Mouse (Mus musculus): ENCODE measurements around the gene Atxn10.

Atxn10 gene

DNA sequence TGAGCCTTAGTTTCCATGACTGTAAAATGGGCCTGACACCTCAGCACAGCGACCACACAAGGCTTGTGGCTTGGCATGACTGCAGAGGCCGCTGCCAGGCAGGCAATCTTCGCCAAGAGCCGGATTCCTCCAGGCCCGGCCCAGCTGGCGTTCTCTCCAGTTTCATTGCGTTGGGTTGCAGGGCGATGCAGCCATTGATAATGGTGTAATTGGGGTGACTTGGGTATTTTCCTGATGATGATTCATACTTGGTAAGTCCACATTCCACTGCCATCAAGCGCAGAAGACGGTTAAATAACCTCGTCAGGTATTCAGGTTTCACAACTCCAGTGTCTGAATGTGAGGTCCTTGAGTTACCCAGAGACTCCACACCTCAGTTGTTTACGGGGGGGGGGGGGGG lies 143.3 kb downstream of the Atxn10 start:
- DNase-seq, result peak in 1 of 2 experiments; percentile 38

DNA sequence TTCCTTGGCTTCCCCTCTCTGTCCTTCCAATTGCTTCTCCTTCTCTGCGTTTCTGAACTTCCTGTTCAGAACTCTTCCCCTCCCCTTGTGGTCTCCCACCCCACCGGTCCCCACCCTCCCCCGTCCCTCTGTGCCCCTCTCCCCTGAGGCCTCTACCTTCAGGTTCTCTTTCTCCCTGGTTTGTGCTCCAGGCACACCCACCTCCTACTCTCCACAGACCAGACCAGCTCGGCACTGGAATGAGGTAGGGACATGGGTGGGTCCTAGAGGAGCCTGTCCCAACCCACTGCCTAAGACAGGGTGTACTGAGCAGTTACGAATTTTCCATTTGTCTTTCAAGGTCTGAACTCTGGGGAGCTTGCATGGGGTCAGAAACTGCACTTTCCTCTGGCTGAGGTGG lies 143.9 kb downstream of the Atxn10 start:
- DNase-seq, result no peak

DNA sequence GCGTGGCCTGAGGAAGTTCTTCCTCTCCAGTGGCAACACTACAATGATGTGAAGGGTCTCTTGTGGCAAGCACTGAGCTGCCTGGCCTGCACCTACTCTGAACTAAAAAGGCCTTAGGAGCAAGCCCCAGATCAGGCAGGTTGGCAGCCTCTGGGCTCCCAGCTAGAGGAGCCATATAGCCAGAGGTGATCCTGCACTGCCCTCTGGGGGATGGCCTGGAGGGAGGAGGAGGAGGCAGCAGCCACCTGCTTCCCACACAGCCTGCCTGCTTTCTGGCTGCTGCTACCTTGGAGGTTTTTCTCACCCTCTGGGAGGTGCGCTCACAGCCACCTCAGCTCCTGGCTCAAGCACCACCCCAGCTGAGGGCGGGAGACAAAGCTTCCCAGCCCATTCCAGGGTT lies 144.6 kb downstream of the Atxn10 start:
- DNase-seq, result peak; percentile 35 to 64

DNA sequence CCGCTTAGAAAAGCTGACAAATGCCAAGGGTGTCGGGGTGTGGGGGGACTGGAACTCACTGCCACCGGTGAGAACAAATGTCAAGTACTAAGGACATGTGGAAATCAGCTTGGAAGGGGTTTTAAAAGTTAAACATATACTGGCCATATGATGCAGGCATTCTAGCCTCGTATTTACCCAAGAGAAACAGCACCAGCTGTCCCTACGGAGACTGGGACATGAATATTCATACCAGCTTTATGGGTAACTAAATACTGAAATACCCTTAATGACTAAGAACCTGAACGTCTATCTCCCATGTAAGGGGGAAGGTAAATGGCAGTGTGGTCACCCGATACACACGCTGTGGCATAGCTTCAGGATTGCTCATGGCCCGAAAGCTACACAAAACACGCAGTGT lies 152.9 kb downstream of the Atxn10 start:
- DNase-seq, result no peak

DNA sequence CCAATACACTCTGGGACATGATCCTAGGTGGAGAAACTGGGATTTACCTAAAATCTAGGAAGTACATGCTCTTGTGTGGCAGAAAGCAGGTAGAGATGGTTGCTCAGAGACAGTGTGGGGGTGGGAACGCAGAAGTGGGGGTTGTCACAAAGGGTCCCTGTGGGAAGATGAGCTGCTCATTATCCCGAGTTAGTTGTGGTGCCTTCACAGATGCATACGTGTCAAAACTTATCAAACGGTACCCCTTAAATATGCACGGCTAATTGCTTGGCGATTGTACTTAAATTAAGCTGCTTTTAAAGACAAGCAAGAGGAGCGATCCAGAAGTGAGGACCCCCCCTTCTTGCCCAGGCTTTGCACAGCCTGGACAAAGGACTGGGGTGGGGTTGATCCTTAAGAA lies 153.7 kb downstream of the Atxn10 start:
- no peak for DNase-seq

GRCm38 (mm10) chr15:85494163-85494621 lies 158.1 kb downstream of the Atxn10 start:
- DNase-seq, result peak; percentile 16

DNA sequence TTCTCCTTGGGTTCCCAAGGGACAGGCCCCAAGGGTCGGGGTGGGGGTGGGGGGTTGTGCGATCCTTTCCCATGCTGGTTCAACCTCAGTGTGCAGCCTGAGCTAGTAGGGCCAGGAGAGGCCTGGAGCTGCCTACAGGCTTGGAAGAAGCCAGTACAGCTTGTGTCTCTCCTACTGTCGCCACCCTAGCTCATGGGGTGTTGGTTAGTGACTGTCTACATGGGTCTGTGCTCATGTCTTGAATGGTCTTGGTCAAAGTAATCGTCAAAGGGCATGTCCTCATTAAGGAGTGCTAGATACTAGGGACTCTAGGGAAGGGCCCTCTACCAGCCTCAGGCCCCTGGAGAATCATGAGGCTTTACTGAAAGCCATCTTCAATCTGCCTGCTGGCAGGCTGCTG lies 161.5 kb downstream of the Atxn10 start:
- DNase-seq, result no peak

DNA sequence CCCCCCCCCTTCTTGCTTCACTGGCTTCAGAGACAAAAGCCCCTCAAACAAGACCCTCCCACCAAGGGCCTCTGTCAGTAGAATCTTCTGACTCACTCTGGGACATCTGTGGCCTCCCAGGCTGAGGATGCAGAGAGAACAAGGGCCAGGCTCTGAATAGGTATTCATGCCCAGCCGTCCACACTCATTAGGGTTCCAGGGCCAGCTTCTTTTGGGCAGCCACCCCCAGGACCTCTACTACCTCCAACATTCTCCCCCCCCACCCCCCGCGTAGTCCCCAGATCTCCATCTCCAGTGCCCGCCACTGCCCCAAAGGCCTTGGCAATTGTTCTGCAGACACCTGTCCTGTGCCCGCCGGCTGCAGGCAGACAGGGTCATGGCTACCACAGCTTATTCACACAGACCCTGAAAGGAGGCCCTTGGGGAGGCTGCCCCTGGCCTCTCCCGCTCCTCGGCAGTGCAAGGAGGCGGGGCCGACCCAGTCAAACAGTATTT lies 162.0 kb downstream of the Atxn10 start:
- no peak for DNase-seq

DNA sequence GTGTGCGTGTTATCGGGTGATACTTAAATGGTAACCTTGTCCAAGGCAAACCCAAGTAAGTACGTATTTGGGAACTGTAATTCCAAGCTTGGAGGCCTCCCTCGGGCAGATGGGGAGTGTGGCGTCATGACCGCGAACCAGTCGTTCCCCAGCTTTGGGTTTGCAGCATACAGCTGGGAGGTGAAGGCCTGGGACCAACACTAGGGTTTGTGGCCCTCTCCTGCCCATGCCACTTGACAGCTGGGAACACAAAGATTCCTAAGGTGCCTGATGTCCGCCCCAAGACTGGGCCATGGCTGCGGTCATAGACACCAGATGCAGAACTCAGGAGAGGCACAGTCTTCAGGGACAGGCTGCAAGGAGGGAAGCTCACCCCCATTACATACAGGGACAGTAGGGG lies 164.2 kb downstream of the Atxn10 start:
- DNase-seq, result no peak

- DNase-seq, result no peak
Measured at GRCm38 (mm10) chr15:85503127-85503526, 167.1 kb downstream of the Atxn10 start, which contains the start of gene 7530416G11Rik. Gene 7530416G11Rik, minus strand, starts transcription at chr15:85503227.

DNA sequence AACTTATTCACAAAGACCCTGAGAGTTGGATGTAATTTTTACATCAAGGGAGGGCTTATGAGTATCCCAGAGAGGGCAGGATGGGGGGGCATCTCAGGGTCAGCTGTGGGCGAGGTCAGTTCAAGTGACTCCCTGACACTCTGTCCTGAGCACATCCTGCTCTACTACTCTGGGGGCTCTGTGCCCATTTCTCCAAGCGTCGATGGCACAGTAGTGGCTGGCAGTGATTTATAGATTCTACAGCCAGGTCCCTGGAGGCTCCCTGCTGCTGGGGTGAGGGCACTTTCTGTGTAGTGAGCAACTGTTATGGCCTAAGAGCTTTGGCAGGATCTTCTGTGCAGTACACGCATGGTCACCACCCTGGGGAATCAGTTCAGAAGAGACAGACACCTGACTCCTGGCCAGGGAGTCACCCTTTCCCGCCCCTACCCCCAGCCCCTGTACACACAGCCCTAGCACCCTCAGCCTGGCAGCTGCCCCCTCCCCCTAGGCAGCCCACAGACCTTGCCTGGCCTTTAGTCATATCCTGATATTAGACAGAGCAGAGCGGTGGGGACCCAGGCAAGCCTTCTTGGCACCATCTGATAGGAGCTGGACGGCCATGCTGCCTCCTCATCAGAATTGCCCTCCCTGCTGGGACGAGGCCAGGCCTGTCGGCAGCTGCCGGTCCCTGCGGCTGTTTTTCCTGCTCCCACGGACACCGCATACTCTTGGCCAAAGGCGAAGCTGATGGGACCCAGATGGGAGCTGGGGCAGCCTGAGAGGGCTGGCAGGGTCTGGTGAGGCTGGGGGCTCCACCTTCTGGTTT lies 169.3 kb downstream of the Atxn10 start:
- DNase-seq, result peak in 1 of 2 experiments; percentile 17

- DNase-seq, result no peak
Measured at GRCm38 (mm10) chr15:85506680-85507079, 170.6 kb downstream of the Atxn10 start.

DNA sequence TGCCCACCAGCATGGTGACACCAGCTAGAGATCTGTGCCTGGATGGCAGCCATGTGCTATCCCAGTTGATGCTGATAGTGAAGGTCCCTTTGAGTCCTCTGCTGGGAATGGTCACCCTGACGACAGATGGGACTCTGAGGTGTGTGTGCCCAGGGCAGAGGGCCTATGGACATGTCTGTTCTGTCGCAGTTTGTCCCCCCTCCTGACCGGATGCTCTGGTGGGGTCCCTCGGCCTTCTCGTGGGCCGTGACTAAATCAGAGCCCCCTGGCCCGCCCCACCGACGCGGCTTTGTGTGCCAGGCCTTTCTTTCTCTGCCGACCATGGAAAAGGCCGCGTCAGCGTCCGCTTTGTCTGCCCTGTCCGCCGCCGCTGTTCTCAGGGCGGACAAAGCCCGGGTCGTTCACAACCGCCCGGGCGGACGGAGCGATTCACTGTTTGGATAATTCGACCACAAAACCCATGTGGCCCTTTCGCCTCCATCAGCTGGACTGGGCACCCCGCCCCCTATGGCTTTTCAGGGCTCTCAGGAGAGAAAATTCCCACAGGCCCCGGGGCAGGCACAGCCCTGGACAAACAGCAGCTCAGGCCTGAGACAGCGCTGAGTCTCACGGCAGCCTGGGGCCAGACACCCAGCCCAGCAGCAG lies 171.4 kb downstream of the Atxn10 start:
- DNase-seq, result no peak
